Mouse (Mus musculus) stomach, postnatal 0 days (tissue): ENCODE results near the gene Ppm1d. TPM values are rescaled to one million over a fixed set of nuclear protein-coding genes. Genes with fewer than 3 reads are reported as not detected.

Experiments
- ATAC-seq: fragments of 200-750 bp; cut with Nextera tagmentation; 2 replicates; pipeline ENCODE4 v1.8.0; 2017; ENCODE audit not compliant: low FRiP score, low TSS enrichment
- DNase-seq: peaks from one replicate; pipeline ENCODE4 v3.0.0-alpha.2; 2016; ENCODE audit warnings: low spot score
- H3K27ac ChIP-seq: fragments of 300-500 bp; sonication (generic); replicated peaks from 2 replicates; pipeline ENCODE4 v1.5.1; 2014; ENCODE audit warnings: mild to moderate bottlenecking, control low read depth
- H3K27me3 ChIP-seq: fragments of 300-500 bp; sonication (generic); 2 replicates; pipeline ENCODE4 v1.6.1; 2014; ENCODE audit warnings: low read length; ENCODE audit not compliant: control insufficient read depth, insufficient read depth
- H3K36me3 ChIP-seq: fragments of 300-500 bp; sonication (generic); 2 replicates; pipeline ENCODE4 v1.6.1; 2014; ENCODE audit warnings: low read length, mixed read lengths; ENCODE audit not compliant: control insufficient read depth, insufficient read depth
- H3K4me1 ChIP-seq: fragments of 300-500 bp; sonication (generic); replicated peaks from 2 replicates; pipeline ENCODE4 v1.6.1; 2014; ENCODE audit warnings: antibody characterized with exemption; ENCODE audit not compliant: control insufficient read depth, insufficient read depth
- H3K4me2 ChIP-seq: fragments of 300-500 bp; sonication (generic); replicated peaks from 2 replicates; pipeline ENCODE4 v1.6.1; 2014; ENCODE audit warnings: low read depth, mild to moderate bottlenecking, control low read depth, moderate library complexity
- H3K4me3 ChIP-seq: fragments of 300-500 bp; sonication (generic); 2 replicates; pipeline ENCODE4 v1.5.1; 2014; ENCODE audit warnings: low read depth, low read length, control low read depth
- H3K9ac ChIP-seq: fragments of 300-500 bp; sonication (generic); 2 replicates; pipeline ENCODE4 v1.6.1; 2014; ENCODE audit warnings: mild to moderate bottlenecking, low read length, control low read depth, mixed read lengths
- H3K9me3 ChIP-seq: fragments of 300-500 bp; sonication (generic); 2 replicates; pipeline ENCODE4 v1.6.1; 2016; ENCODE audit warnings: low read length; ENCODE audit not compliant: control insufficient read depth
- CTCF ChIP-seq: IDR thresholded peaks from 2 replicates; pipeline ENCODE4 v1.5.1; 2016; ENCODE audit warnings: antibody characterized with exemption, low read depth, mild to moderate bottlenecking, moderate library complexity
- EP300 ChIP-seq: optimal IDR thresholded peaks from 2 replicates; pipeline ENCODE3; 2016; ENCODE audit warnings: antibody characterized with exemption
- WGBS: fragments of 180-500 bp; shearing (Covaris S2); extraction: QIAGEN DNeasy Blood & Tissue Kit; methylation state at CpG from one replicate; pipeline ENCODE4 v1.1.7; 2014; 5-methylcytosine and 5-hydroxymethylcytosine counted together
- polyA plus RNA-seq: library from polyadenylated mRNA; unstranded; fragments of >200 nt; fragmentation: Nextera tagmentation; extraction: Ambion mirVana; gene quantifications from 2 replicates; pipeline ENCODE4 v1.2.1, GENCODE M21; 2015

Ppm1d gene
- polyA plus RNA-seq, 1 experiment from 2014 or later = 11.0 TPM

DNA sequence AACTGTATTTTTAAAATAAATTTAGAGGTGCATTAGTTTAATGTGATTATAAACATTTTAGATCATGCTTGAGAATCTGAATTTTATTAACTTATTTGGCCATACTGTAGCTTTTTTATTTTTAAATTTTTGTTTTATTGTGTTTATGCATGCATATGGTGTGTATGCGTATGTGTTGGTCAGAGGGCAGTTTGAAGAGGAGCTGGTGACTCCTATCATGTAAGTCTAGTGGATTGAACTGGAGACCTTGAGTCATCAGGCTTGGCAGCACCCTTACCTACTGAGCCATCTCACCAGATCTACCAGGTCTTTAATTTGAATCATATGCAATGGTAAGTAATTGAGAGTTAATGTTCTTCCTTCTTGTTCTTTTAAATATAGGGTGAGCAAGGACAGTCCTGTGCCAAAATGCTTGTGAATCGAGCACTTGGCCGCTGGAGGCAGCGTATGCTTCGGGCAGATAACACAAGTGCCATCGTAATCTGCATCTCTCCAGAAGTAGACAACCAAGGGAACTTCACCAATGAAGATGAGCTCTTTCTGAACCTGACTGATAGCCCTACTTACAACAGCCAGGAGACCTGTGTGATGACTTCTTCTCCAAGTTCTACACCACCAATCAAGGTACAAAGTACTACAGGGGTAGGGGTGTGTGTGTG lies 28.3 kb downstream of the Ppm1d start:
- no peak overlapping the region for H3K27ac ChIP-seq
- H3K4me1 ChIP-seq = no peaks in the 10 kb centered on the region
- DNase-seq (no peak), ATAC-seq (peak; percentile 28; the same call in 1 of the 2 replicates)
- no peak for TF ChIP-seq CTCF
- TF ChIP-seq EP300 = no peak
- WGBS = 89% methylated on average over 6 of the region's 6 CpGs
- no peak overlapping the region for H3K4me3 ChIP-seq
- peaks cover 7% of the 10 kb centered on the region; the same call in 1 of the 2 replicates for H3K36me3 ChIP-seq
- H3K27me3 ChIP-seq = no peaks in the 10 kb centered on the region
- H3K4me2 ChIP-seq = no peak overlapping the region
- no peaks in the 10 kb centered on the region for H3K9me3 ChIP-seq
- no peak overlapping the region for H3K9ac ChIP-seq

DNA sequence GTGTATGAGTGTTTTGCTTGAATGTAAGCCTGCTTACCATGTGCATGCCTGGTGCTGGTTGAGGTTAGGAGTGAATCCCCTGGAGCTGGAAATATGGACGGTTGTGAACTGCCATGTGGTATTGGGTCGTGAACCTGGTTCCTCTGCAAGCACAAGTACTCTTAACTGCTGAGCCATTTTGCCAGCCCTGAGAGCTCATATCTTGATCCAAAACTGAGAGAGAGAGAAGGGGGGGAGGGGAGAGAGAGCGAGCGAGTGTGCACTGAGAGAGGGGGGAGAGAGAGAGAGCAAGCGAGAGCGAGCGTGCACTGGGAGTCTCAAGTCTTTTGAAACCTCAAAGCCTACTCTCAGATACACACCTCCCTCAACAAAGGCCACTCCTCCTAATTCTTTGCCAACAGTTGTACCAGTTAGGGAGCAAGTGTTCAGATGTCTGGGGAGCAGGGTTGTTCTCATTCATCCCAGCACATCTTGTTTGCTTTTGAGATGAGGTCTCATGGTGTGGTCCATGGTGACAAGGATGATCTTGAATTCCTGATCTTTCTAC lies 29.1 kb downstream of the Ppm1d start:
- ATAC-seq = peak; percentile 42; the same call in 1 of the 2 replicates
- 82% methylated on average over 7 of the region's 7 CpGs for WGBS
- no peak for DNase-seq

DNA sequence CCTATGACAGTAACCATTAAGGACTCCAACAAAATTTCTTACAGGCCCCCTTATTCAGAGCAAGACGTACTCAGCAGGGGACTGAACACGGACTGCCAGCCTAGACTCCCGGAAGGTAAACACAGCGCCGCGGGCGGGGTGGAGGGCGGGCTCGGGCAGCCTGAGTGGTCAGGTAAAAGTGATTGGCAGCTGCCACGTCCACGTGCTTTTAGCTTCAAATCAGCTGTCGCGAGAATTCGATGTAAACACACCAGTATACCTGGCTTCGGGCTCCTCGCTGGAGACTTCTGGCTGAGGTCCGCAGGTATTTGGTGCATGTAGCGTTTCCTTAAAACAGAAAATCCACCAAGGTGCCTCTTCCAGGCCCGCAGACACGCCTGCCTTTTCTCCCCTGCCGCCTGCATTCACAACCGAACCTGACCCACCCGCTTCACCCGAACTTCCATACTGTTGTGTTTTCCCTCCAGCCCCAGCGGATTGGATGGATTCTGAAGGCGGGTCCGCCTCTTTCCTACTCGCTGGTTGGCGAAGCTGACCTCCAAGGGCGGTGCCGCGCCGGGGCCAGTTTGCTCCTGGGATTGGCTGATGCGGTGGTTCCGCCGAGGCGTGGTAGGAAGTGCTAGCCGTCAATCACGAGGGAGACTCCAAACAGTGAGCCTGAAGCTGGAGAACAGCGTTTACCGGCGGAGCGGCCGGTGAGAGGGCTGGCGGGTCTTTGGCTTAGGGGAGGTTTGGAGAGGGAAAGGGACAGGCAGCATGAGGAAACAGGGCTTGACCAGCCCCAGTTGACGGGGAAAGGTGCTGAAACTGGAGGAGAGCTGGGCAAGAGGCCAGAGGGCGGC lies 41.7 kb downstream of the Ppm1d start, which contains the start of gene Bcas3:
Gene Bcas3, plus strand, starts transcription at position 629 of the 842 bp plus-strand sequence.
- peak within 1 kb of the TSS; percentile 82 for H3K4me2 ChIP-seq
- no peaks in the 10 kb centered on the region for H3K27me3 ChIP-seq
- peak within 1 kb of the TSS; percentile 76 for H3K27ac ChIP-seq
- H3K36me3 ChIP-seq = no peaks in the 10 kb centered on the region
- under 1% methylated on average over 47 of the region's 47 CpGs for WGBS
- DNase-seq (peak; percentile 99), ATAC-seq (peak; percentile 98)
- peak within 1 kb of the TSS; percentile 77 for H3K4me3 ChIP-seq
- 0 out of 2 replicates have a peak, but pooled peaks have one; percentile 14 for TF ChIP-seq CTCF
- TF ChIP-seq EP300 = peak; percentile 95
- no peaks in the 10 kb centered on the region for H3K4me1 ChIP-seq
- H3K9me3 ChIP-seq = no peaks in the 10 kb centered on the region
- H3K9ac ChIP-seq = peak within 1 kb of the TSS; percentile 87

More for the DNA sequence above, 29.1 kb downstream of the Ppm1d start:
- Histone ChIP-seq H3K4me2 (no peak overlapping the region), H3K27me3 (no peaks in the 10 kb centered on the region), H3K36me3 (peaks cover 7% of the 10 kb centered on the region; the same call in 1 of the 2 replicates), H3K27ac (no peak overlapping the region), H3K9ac (no peak overlapping the region), H3K4me1 (no peaks in the 10 kb centered on the region), H3K4me3 (no peak overlapping the region), H3K9me3 (no peaks in the 10 kb centered on the region)
- TF ChIP-seq EP300 = no peak

DNA sequence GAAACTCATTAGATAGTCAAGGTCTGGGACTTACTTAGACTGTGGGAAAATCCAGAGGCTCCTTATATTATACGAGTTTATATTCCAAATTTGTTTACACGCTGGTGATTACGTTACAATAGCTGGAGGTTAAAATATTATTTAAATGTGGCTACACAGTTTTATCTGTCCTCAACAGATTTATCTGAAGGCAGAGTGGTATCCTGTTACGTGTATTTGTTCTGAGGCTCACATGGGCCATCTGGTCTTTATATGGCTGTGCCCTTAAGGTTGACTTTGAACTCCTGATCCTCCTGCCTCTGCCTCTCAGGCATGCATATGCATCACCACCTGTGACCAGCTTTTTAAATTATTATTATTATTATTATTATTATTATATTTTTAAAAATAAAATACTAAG lies 42.8 kb downstream of the Ppm1d start:
- Histone ChIP-seq H3K4me2 (peak overlapping the region; percentile 82), H3K4me1 (no peaks in the 10 kb centered on the region), H3K9me3 (no peaks in the 10 kb centered on the region), H3K36me3 (no peaks in the 10 kb centered on the region), H3K4me3 (peak overlapping the region; percentile 77), H3K9ac (peak overlapping the region; percentile 87), H3K27me3 (no peaks in the 10 kb centered on the region), H3K27ac (no peak overlapping the region)
- ATAC-seq (no peak), DNase-seq (no peak)
- TF ChIP-seq CTCF = no peak
- no peak for TF ChIP-seq EP300
- WGBS = 43% methylated on average over 4 of the region's 4 CpGs

DNA sequence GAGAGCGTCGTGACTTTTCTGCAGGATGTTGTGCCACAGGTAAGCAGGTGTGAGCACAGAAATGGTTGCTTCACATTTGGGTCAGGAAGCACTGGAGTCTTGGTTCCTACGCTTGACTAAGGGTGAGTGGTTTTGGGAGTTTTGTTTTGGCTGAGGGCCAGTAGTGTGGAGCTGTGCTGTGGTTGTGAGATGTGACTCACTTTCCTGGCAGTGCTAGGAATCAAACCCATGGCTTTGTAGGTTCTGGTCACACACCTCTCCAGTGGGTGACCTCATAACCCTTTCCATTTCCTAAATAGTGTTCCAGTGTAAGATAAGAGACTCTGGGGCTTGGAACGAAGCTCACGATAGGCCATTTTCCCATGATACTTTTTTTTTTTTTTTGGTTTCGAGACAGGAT lies 48.6 kb downstream of the Ppm1d start:
- TF ChIP-seq EP300 (no peak), CTCF (no peak)
- Histone ChIP-seq H3K9me3 (no peaks in the 10 kb centered on the region), H3K4me1 (no peaks in the 10 kb centered on the region), H3K27me3 (no peaks in the 10 kb centered on the region), H3K36me3 (no peaks in the 10 kb centered on the region; the same call in 1 of the 2 replicates), H3K4me2 (no peak overlapping the region), H3K4me3 (no peak overlapping the region), H3K9ac (no peak overlapping the region), H3K27ac (no peak overlapping the region)
- no peak for DNase-seq
- WGBS = 89% methylated on average over 6 of the region's 6 CpGs
- ATAC-seq = no peak
